Mouse (Mus musculus) macrophage (primary cell): ENCODE data around the gene Krtap19-3. TPM values are rescaled to one million over a fixed set of nuclear protein-coding genes. Genes with fewer than 3 reads are reported as not detected.

ENCODE experiments used
- H3K27ac ChIP-seq: fragments of 350-480 bp; formaldehyde crosslinking; 2 replicates; pipeline ENCODE4 v1.9.0; 2021
- H3K36me3 ChIP-seq: fragments of 350-480 bp; formaldehyde crosslinking; 2 replicates; pipeline ENCODE4 v1.9.0; 2021; ENCODE audit errors: inconsistent target
- H3K4me3 ChIP-seq: fragments of 350-480 bp; formaldehyde crosslinking; 2 replicates; pipeline ENCODE4 v1.9.0; 2021; ENCODE audit errors: inconsistent target
- H3K79me2 ChIP-seq: fragments of 350-480 bp; formaldehyde crosslinking; 2 replicates; pipeline ENCODE4 v1.9.0; 2021; ENCODE audit errors: inconsistent target
- WGBS: methylation state at CpG from one replicate; pipeline ENCODE4 v1.1.7; 2026; ENCODE audit warnings: inconsistent platforms; ENCODE audit not compliant: missing documents; 5-methylcytosine and 5-hydroxymethylcytosine counted together
- polyA plus RNA-seq: library from polyadenylated mRNA; stranded (reverse); fragments of 250-400 nt; gene quantifications from 3 replicates; pipeline ENCODE4 v1.2.4, GENCODE M21; 2018; ENCODE audit warnings: inconsistent platforms
- total RNA-seq, 78 experiments: library from RNA; depleted of rRNA; stranded (reverse); fragments of 250-400 nt; gene quantifications; 1 replicate in 9 of 78; 2 replicates in 24 of 78; 3 replicates in 43 of 78; 4 replicates in 2 of 78; pipeline ENCODE4 v1.2.4; 2018; ENCODE audit warnings: inconsistent platforms in 56 of 78

The Krtap19-3 gene
- not detected for total RNA-seq (2018; cell fraction: chromatin; rRNA removed)
- total RNA-seq (2018; cell fraction: cytosol; rRNA removed): not detected
- not detected for total RNA-seq (2018; cell fraction: nucleus; rRNA removed)
- polyA plus RNA-seq: not detected in 3 replicates

GRCm38 (mm10) chr16:88877938-88878337, at the start of gene Krtap19-3:
Gene Krtap19-3, minus strand, starts transcription at chr16:88878038.
- no peaks in the 10 kb centered on the region for H3K36me3 ChIP-seq
- no peak within 1 kb of the TSS for H3K4me3 ChIP-seq
- no peaks in the 10 kb centered on the region for H3K79me2 ChIP-seq
- WGBS: 79% methylated on average over 2 of the region's 2 CpGs
- H3K27ac ChIP-seq: no peak within 1 kb of the TSS

GRCm38 (mm10) chr16:88896357-88896756, 18.5 kb upstream of the Krtap19-3 start, which contains the start of gene Krtap19-5:
Gene Krtap19-5, minus strand, starts transcription at chr16:88896457.
- WGBS: 92% methylated on average over 6 of the region's 6 CpGs
- Histone ChIP-seq H3K27ac (no peak within 1 kb of the TSS), H3K79me2 (no peaks in the 10 kb centered on the region), H3K4me3 (no peak within 1 kb of the TSS), H3K36me3 (no peaks in the 10 kb centered on the region)

DNA sequence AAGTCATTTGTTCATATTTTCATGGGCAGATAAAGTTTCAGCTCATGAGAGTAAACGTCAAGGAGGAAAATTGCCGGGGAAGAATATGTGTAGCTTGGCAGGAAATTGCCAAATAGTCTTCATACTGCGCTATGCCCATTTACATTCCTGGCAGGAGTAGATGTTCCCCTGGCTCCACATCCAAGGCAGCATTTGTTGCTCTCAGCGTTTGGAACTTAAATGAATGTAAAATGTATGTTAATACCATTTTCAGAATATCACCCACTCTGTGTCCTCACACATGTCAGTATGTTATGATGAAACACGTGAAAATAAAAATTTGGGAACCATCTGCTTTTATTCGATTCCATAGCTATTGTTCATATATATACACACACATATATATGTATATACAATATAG, 9.0 kb upstream of the Krtap19-3 start:
- H3K4me3 ChIP-seq: no peak overlapping the region
- no peak overlapping the region for H3K27ac ChIP-seq
- WGBS: 90% methylated on average over 5 of the region's 6 CpGs
- H3K36me3 ChIP-seq: no peaks in the 10 kb centered on the region
- H3K79me2 ChIP-seq: no peaks in the 10 kb centered on the region

DNA sequence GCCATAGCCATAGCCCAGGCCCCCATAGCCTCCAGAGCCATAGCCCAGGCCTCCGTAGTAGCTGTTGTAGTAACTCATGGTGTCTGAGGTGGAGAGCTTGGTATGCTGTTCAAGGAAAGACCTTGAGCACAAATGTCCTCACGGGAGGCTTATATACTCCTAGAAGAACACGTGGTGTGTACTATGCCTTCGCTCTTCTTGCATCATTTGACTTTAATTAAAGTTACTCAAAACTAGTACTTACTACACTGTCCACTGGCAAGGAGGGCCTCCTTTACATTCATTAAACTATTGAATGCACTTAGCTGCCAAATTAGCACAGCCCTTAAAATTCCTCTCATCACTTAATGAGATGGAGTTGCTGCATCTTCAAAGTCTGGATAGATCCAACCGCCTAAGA, 7.2 kb upstream of the Krtap19-3 start, which contains the start of gene Krtap19-4:
Krtap19-4 (minus strand) TSS at position 101 of the 400 bp plus-strand sequence.
- no peak within 1 kb of the TSS for H3K27ac ChIP-seq
- no peaks in the 10 kb centered on the region for H3K36me3 ChIP-seq
- no peak within 1 kb of the TSS for H3K4me3 ChIP-seq
- WGBS: 84% methylated on average over 5 of the region's 5 CpGs
- H3K79me2 ChIP-seq: no peaks in the 10 kb centered on the region

- no peak within 1 kb of the TSS for H3K4me3 ChIP-seq
- 89% methylated on average over 3 of the region's 3 CpGs for WGBS
These were observed 3.7 kb downstream of the Krtap19-3 start, which contains the start of gene Krtap19-2 for GRCm38 (mm10) chr16:88874169-88874568. Gene Krtap19-2, minus strand, starts transcription at chr16:88874269.

DNA sequence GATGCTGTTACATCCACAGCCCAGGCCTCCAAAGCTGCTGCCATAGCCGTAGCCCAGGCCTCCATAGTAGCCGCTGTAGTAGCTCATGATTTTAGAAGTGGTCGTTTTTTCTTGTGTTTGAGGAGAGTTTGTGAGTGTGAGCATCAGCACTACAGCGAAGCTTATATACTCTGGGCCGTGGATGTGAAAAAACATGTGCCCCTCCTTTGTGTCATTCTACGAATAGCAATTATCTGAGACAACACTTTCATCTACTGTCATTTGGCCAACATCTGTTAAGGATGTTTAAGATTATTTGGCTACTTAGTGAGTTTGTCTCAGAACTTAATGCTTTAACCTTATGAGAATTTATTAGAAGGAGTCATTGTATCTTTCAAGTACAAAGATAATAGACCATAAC, 8.5 kb downstream of the Krtap19-3 start, which contains the start of gene Krtap19-1:
Krtap19-1 (minus strand) TSS at position 101 of the 400 bp plus-strand sequence.
- Histone ChIP-seq H3K4me3 (no peak within 1 kb of the TSS), H3K79me2 (no peaks in the 10 kb centered on the region), H3K36me3 (no peaks in the 10 kb centered on the region), H3K27ac (no peak within 1 kb of the TSS)
- WGBS: 82% methylated on average over 6 of the region's 6 CpGs

More at GRCm38 (mm10) chr16:88874169-88874568, 3.7 kb downstream of the Krtap19-3 start, which contains the start of gene Krtap19-2:
- no peaks in the 10 kb centered on the region for H3K36me3 ChIP-seq
- no peaks in the 10 kb centered on the region for H3K79me2 ChIP-seq
- no peak within 1 kb of the TSS for H3K27ac ChIP-seq

DNA sequence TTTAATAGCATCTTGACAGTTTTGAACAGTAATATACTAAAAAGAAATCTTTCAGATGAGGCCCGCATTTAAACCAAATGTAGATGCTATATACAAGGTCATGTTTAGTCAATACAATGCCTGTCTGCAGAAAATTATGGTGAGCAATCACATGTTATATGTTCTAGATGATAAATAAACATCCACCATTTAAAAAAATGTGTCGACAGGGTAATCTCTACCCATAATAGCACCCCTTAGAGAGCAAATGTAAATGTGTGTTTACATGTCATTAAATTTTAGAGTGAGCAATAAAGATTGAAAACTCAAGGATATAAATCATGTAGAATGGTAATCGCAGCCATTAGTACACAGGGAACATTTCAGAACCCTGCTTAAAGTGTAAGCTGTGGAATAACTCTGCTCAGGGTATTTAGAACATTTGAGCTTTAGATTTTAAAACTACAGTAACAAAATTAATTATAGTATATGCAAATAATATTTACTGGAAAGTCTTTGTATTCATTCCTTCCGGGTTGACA, 12.9 kb downstream of the Krtap19-3 start:
- Histone ChIP-seq H3K4me3 (no peak overlapping the region), H3K36me3 (no peaks in the 10 kb centered on the region), H3K79me2 (no peaks in the 10 kb centered on the region), H3K27ac (no peak overlapping the region)
- 94% methylated on average over 4 of the region's 4 CpGs for WGBS

DNA sequence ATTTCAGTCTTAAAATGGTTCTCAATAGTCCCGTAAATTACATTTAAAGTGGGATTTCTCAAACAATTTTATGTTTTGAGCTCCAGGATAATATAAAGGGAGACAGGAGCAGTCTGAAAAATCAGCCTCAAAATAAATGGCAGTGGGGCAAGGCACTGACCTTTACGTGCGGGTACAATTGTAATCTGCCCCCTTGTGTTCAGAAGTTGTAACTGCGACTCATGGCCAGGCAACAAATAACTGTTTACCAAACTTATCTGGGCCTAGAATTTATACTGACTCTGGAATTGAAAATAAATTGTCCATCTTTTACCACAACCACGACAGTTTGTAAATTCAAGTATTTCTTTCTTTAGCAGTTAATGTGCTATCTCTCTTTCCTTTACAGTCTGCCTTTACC, 26.4 kb downstream of the Krtap19-3 start:
- Histone ChIP-seq H3K27ac (no peak overlapping the region), H3K36me3 (no peaks in the 10 kb centered on the region), H3K79me2 (no peaks in the 10 kb centered on the region), H3K4me3 (no peak overlapping the region)
- WGBS: 12% methylated on average over 5 of the region's 5 CpGs

GRCm38 (mm10) chr16:88848558-88848957, 29.3 kb downstream of the Krtap19-3 start:
- Histone ChIP-seq H3K4me3 (no peak overlapping the region), H3K27ac (no peak overlapping the region), H3K79me2 (no peaks in the 10 kb centered on the region), H3K36me3 (no peaks in the 10 kb centered on the region)
- 89% methylated on average over 4 of the region's 4 CpGs for WGBS

DNA sequence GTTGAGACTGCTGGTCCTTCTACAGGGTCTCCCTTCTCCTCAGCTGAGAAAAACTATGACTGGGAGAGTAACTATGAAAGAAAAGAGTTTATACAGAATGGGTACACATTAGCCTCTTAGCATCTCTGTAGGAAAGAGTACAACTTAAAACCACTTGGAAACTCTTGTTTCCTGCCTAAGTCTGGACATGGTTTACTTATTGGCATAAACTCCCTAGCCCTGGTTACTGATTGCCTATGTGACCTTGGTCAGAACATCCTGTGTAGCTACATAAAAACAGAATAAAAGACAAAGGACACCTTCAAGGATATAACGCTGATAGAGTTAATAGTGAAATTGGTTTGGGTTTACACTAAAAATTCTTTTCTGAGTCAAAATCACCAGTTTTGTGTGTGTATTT, 30.5 kb downstream of the Krtap19-3 start:
- H3K79me2 ChIP-seq: no peaks in the 10 kb centered on the region
- no peak overlapping the region for H3K27ac ChIP-seq
- H3K36me3 ChIP-seq: no peaks in the 10 kb centered on the region
- H3K4me3 ChIP-seq: no peak overlapping the region
- WGBS: 100% methylated on average over 1 of the region's 1 CpGs

Other genes starting within 250 kb of the Krtap19-3 start
- gene Krtap26-1, start 230.2 kb downstream of the Krtap19-3 start, polyA plus RNA-seq: not detected in 3 replicates
- not detected in 3 replicates for gene Krtap27-1, start 206.4 kb downstream of the Krtap19-3 start, polyA plus RNA-seq
- not detected in 3 replicates for gene 2310061N02Rik, start 170.1 kb downstream of the Krtap19-3 start, polyA plus RNA-seq
- not detected in 3 replicates for gene Krtap13-1, start 149.2 kb downstream of the Krtap19-3 start, polyA plus RNA-seq
- gene Krtap13, start 126.4 kb downstream of the Krtap19-3 start, polyA plus RNA-seq: not detected in 3 replicates
- gene 2310034C09Rik, start 119.2 kb downstream of the Krtap19-3 start, polyA plus RNA-seq: not detected in 3 replicates
- gene 2310057N15Rik, start 103.8 kb downstream of the Krtap19-3 start, polyA plus RNA-seq: not detected in 3 replicates
- not detected in 3 replicates for gene Gm5965, start 100.1 kb downstream of the Krtap19-3 start, polyA plus RNA-seq
- not detected in 3 replicates for gene Gm20741, start 65.8 kb downstream of the Krtap19-3 start, polyA plus RNA-seq
- not detected in 3 replicates for gene Krtap15, start 57.8 kb downstream of the Krtap19-3 start, polyA plus RNA-seq
- not detected in 3 replicates for gene Krtap14, start 51.9 kb downstream of the Krtap19-3 start, polyA plus RNA-seq
- not detected in 3 replicates for gene Krtap19-1, start 8.6 kb downstream of the Krtap19-3 start, polyA plus RNA-seq
- not detected in 3 replicates for gene Krtap19-2, start 3.8 kb downstream of the Krtap19-3 start, polyA plus RNA-seq
- gene Krtap19-4, start 7.1 kb upstream of the Krtap19-3 start, polyA plus RNA-seq: not detected in 3 replicates
- not detected in 3 replicates for gene Krtap19-5, start 18.4 kb upstream of the Krtap19-3 start, polyA plus RNA-seq
- gene Krtap19-9b, start 54.2 kb upstream of the Krtap19-3 start, polyA plus RNA-seq: not detected in 3 replicates
- gene Krtap16-3, start 84.8 kb upstream of the Krtap19-3 start, polyA plus RNA-seq: not detected in 3 replicates
- not detected in 3 replicates for gene Krtap22-2, start 132.7 kb upstream of the Krtap19-3 start, polyA plus RNA-seq
- not detected in 3 replicates for gene Gm10229, start 137.2 kb upstream of the Krtap19-3 start, polyA plus RNA-seq
- not detected in 3 replicates for gene Krtap6-1, start 153.7 kb upstream of the Krtap19-3 start, polyA plus RNA-seq
- not detected in 3 replicates for gene Gm10228, start 163.4 kb upstream of the Krtap19-3 start, polyA plus RNA-seq
- not detected in 3 replicates for gene Krtap6-5, start 169.8 kb upstream of the Krtap19-3 start, polyA plus RNA-seq
- gene 1110025L11Rik, start 186.0 kb upstream of the Krtap19-3 start, polyA plus RNA-seq: not detected in 3 replicates
- not detected in 3 replicates for gene Krtap6-3, start 206.0 kb upstream of the Krtap19-3 start, polyA plus RNA-seq